Mouse (Mus musculus): ENCODE measurements around the gene Hip1r.

DNA sequence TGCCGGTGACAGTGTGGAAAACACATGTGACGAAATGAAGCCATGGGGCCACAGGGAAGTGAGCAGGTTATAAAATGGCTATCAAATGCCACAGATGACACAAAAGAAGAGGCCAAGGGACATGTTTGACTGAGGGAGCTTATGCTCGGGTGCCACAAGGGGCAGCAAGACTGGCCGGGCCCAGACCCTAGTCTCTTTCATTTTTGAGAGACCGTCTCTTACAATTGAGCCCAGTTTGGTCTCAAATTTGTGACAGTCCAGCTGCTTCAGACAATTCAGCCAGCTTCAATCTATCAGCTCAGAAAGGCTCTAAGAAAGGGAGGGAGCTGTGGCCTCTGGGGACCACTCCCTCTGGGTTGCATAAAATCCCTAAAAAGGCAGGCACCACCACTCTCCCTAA lies 53.1 kb downstream of the Hip1r start:
- no peak for TF ChIP-seq POLR2A (IDR thresholded peaks at IDR 0.05; ENCODE audit: insufficient read length, low read depth)
- no peak for TF ChIP-seq TCF12 (IDR thresholded peaks at IDR 0.05; ENCODE audit: insufficient read depth, poor library complexity, severe bottlenecking)
- TF ChIP-seq USF1 (IDR thresholded peaks at IDR 0.05; ENCODE audit: low read depth) = no peak
- TF ChIP-seq MYOG (IDR thresholded peaks at IDR 0.05; ENCODE audit: control insufficient read depth in 1 of 3, insufficient read depth in 1 of 3, insufficient read length in 2 of 3, low read depth in 2 of 3) = no peak
- no peak for TF ChIP-seq MYOD1 (IDR thresholded peaks at IDR 0.05; ENCODE audit: control insufficient read depth in 1 of 3, insufficient read length in 2 of 3, low read depth in 2 of 3)

All from myocyte (in vitro differentiated cells).